Mouse (Mus musculus): ENCODE results near the gene Arid4a.

DNA sequence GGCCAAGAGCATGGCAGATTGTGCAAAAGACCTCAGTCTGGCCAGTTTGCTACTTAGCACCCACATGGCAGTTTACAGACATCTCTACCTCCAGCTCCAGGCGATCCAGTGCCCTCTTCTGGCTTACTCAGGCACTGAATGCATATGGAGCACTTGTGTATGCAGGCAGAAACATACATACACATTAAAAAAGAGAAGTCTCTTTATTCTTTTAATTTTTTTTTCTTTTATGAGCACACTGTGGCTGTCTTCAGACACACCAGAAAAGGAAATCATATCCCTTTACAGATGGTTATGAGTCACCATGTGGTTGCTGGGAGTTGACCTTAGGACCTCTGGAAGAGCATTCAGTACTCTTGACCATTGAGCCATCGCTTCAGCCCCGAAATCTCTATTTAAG is 35.3 kb downstream of the Arid4a start:
- peak; percentile 74 for TF ChIP-seq CTCF (IDR thresholded peaks at IDR 0.05)
- no peak for TF ChIP-seq EP300 (IDR thresholded peaks at IDR 0.05)

Data from lung, postnatal 0 days (tissue).